Mouse (Mus musculus): ENCODE measurements around the gene Spast.

The Spast gene

DNA sequence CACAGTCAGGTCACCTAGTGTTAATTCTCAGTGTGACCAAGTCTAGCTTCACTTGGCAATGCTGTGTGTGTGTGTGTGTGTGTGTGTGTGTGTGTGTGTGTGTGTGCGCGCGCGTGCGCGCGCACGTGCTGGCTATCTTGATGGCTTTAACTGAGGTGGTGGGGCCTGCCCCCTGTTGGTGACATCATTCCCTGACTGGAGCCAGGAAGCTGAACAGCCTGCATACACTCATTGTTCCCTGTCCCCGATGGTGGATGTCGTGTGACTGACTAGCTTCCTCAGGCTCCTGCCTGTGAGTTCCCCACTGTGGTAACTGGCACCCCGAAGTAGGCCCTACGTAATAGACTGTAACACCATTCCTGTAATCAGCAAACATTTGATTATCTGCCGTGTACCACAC, 92.7 kb downstream of the Spast start:
- no peak for DNase-seq

GRCm38 (mm10) chr17:74432631-74433030, 93.8 kb downstream of the Spast start:
- DNase-seq, result no peak

DNA sequence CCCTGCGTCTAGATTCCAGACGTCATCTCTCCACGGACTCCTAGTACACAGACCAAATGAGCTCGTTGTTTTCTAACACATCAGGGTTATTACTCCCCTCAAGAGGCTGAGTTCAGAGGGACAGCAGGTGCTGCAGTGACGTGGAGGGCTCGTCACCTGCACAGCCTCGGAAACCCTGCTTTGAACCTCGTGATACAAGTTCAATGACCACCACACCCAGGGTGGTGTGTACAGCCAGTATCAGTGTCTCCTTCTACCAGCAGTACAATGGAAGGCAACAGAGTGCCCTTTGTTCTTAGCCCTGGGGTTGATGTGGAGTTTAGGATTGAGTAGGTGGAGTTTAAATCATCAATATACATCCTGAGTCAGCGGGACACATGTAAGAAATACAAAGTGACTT, 99.0 kb downstream of the Spast start:
- no peak for DNase-seq

GRCm38 (mm10) chr17:74440486-74440885, 101.7 kb downstream of the Spast start:
- DNase-seq, result no peak
